Mouse (Mus musculus): ENCODE measurements around the gene Wfdc11. TPM values are rescaled to one million over a fixed set of nuclear protein-coding genes. Genes with fewer than 3 reads are reported as not detected.

Gene Wfdc11
- polyA plus RNA-seq (2012; rRNA removed; ENCODE audit: low replicate concordance), result not detected in 2 replicates

DNA sequence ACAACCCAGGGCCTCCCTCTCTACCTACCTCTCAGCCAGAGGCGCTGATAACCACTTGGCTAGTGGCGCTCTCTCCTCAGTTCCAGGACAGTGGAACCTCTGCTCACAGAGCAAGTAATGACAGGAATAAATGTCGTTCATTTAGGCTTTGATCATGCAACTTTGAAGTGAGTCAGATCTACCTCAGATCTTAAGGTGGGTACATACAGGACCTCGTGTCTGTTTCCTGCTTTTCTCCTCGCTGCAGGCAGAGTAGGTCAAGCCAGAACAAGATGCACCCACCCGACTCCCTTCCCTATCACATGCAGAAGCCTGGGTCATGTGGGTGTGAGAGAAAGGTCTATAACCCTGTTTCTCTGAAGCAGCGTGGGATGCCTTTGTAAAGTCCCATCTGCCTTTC, at the start of gene Wfdc11:
Wfdc11 (minus strand) TSS at position 101 of the 400 bp plus-strand sequence.

DNA sequence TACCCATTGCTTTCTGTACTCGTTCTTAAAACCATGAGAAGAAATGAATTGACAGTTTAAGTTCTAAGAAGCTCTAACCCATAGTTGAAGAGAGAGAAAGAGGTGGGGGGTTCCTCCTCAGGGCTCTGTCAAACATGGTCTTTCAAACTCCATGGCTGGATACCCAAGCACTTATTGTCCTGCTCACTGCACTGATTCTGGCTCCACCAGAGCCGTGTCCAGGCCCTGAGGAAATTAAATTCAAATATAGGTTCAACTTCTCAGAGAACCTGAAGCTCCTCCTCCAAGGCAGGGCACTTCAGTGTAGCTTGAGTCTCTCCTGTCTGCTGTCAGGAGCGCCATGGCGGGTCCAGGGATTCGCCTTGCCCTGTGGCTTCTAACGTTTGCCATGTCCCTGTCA, 41.1 kb upstream of the Wfdc11 start, which contains the start of gene Spint5:
Spint5 (plus strand) TSS at position 301 of the 400 bp plus-strand sequence.

DNA sequence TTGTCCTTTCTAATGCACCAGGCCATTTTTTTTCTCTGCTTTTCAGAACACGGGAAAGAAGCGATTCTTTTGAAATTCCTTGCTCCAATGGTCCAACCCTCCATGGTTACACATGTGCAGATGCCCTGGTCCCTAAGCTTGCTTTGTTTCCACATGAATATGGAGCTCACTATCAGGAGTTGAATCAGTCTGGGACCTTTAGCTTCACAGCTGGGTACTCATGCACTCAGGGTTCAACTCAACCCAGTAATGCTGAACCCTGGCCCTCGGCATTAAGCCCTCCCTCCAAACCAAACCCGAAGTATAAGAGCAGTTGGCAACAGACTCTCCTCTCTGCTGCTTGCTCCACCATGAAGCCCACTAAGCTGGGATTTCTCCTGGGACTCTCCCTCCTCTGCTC, 24.3 kb upstream of the Wfdc11 start, which contains the start of gene Spint4:
Spint4 (plus strand) TSS at position 301 of the 400 bp plus-strand sequence.

DNA sequence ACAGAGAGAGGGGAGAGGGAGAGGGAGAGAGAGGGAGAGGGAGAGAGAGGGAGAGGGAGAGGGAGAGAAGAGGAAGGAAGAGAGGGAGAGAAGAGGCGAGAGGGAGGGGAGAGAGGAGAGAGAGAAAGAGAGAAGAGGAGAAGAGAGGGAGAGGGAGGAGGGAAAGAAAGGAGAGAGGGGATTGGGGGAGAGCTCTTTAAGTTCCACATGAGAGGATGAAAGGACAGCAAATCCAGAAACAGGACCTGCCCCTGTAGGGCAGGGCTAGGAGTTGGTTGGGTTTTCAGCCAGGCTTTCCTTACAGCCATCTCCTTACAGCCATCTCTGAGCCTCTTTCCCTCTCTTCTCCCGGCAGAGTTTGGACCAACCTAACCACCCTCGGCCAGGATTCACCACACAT, 10.9 kb upstream of the Wfdc11 start, which contains the start of gene Wfdc13:
Wfdc13 (plus strand) TSS at position 301 of the 400 bp plus-strand sequence.

DNA sequence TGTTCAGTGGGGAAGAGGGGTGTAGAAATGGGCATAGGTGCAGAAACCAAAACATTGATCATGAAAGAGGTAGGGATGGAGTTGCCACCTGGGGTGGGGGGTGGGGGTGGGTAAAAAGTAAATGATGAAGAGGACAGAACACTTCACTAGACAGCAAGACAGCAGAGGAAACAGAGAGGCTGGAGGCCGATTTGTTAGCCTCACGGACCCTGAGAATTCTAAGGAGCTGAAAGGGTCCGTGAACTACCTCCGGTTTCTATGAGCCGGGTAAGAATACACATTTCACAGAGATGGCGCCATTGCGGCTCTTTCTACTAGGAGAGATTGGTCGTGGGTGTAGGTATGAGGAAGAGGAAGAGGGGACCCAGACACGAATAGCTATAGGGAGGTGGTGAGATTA, 17.4 kb downstream of the Wfdc11 start, which contains the start of gene Wfdc9:
Wfdc9 (minus strand) TSS at position 101 of the 400 bp plus-strand sequence.

DNA sequence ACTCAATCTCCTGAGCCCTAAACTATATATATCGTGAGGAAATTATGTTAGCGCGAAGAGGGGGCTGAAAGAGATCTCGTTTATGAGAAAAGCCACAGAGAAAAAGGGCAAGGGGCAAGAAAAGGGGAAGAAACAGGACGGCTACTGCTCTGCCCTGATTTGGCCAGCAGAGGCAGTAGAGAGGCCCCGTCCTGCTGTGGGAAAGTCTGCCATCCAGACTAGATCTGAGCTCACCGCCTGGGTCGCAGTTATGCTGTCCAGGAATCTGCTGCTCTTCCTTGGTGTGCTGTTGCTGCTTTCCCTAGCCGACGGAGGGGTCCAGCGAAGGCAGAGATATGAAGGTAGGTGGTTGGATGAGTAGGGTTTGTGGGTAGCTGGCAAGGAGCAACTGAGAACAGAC, 18.0 kb downstream of the Wfdc11 start, which contains the start of gene Wfdc10:
Wfdc10 (plus strand) TSS at position 189 of the 400 bp plus-strand sequence.

DNA sequence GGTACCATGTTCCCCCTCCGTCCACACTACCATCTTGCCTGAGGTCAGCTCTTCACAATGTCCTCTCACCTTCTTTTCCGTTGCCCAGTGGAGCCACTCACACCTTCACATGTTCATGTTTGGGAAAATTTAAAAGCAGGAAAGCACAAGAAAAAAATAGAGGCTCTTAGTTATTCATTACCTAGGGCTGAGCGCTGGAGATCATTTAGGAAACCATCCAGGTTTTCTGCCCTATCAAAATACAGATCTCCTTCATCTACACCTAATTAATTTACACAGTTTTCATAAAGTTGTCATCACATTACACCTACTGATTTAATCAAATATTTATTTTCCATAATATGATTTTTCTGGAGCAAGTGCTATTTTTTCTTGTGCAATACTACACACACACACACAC, 35.2 kb downstream of the Wfdc11 start, which contains the start of gene Wfdc16:
Wfdc16 (minus strand) TSS at position 101 of the 400 bp plus-strand sequence.

DNA sequence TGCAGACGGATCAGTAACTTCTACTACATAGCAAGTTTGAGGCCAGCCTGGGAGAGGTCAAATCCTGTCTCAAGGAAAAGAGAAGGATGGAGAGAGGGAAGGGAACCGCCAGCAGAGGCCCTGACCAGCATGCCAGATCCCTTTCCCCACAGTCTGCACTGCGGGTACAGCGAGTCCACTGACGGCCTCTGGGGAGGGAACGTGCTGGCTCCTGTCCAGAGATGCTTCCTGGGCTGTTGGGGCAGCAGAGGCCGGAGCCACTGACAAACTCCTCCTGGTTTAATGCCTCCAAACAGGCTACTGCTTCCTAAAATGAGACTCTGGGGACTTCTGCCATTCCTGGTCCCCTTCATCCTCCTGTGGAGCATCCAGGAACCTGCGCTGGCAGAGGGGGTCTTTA, 60.4 kb downstream of the Wfdc11 start, which contains the start of the genes Wfdc6b and Wfdc8:
Wfdc6b (plus strand) TSS at position 52 of the 400 bp plus-strand sequence.
Wfdc8 (minus strand) TSS at position 156 of the 400 bp plus-strand sequence.

Other genes starting within 250 kb of the Wfdc11 start
- 23.4 and 58.2 TPM in 2 replicates for gene Sdc4, start 230.2 kb downstream of the Wfdc11 start, polyA plus RNA-seq (2012; rRNA removed; ENCODE audit: low replicate concordance)
- gene Sys1, start 217.1 kb downstream of the Wfdc11 start, polyA plus RNA-seq (2012; rRNA removed; ENCODE audit: low replicate concordance), result 92.6 and 114 TPM in 2 replicates
- gene Gm20458, start 213.1 kb downstream of the Wfdc11 start, polyA plus RNA-seq (2012; rRNA removed; ENCODE audit: low replicate concordance), result 9.2 and 40.8 TPM in 2 replicates
- gene Trp53tg5, start 200.4 kb downstream of the Wfdc11 start, polyA plus RNA-seq (2012; rRNA removed; ENCODE audit: low replicate concordance), result not detected in 2 replicates
- gene Dbndd2, start 188.0 kb downstream of the Wfdc11 start, polyA plus RNA-seq (2012; rRNA removed; ENCODE audit: low replicate concordance), result 55.8 and 81.1 TPM in 2 replicates
- gene Pigt, start 176.6 kb downstream of the Wfdc11 start, polyA plus RNA-seq (2012; rRNA removed; ENCODE audit: low replicate concordance), result 101 and 156 TPM in 2 replicates
- gene Wfdc2, start 111.7 kb downstream of the Wfdc11 start, polyA plus RNA-seq (2012; rRNA removed; ENCODE audit: low replicate concordance), result 0.20 and 463 TPM in 2 replicates
- gene Spint3, start 100.6 kb downstream of the Wfdc11 start, polyA plus RNA-seq (2012; rRNA removed; ENCODE audit: low replicate concordance), result 0.57 TPM in 1 of 2 replicates, not detected in the other
- 0.18 TPM in 1 of 2 replicates, not detected in the other for gene Wfdc6a, start 88.6 kb downstream of the Wfdc11 start, polyA plus RNA-seq (2012; rRNA removed; ENCODE audit: low replicate concordance)
- 0.98 TPM in 1 of 2 replicates, not detected in the other for gene Eppin, start 80.5 kb downstream of the Wfdc11 start, polyA plus RNA-seq (2012; rRNA removed; ENCODE audit: low replicate concordance)
- gene Wfdc6b, start 60.6 kb downstream of the Wfdc11 start, polyA plus RNA-seq (2012; rRNA removed; ENCODE audit: low replicate concordance), result 0.24 TPM in 1 of 2 replicates, not detected in the other
- 0.62 TPM in 1 of 2 replicates, not detected in the other for gene Wfdc8, start 60.5 kb downstream of the Wfdc11 start, polyA plus RNA-seq (2012; rRNA removed; ENCODE audit: low replicate concordance)
- 0.76 TPM in 1 of 2 replicates, not detected in the other for gene Wfdc16, start 35.3 kb downstream of the Wfdc11 start, polyA plus RNA-seq (2012; rRNA removed; ENCODE audit: low replicate concordance)
- 1.4 and 18.5 TPM in 2 replicates for gene Wfdc10, start 18.0 kb downstream of the Wfdc11 start, polyA plus RNA-seq (2012; rRNA removed; ENCODE audit: low replicate concordance)
- gene Wfdc9, start 17.5 kb downstream of the Wfdc11 start, polyA plus RNA-seq (2012; rRNA removed; ENCODE audit: low replicate concordance), result 0.30 TPM in 1 of 2 replicates, not detected in the other
- 0.11 and 2.3 TPM in 2 replicates for gene Wfdc13, start 11.0 kb upstream of the Wfdc11 start, polyA plus RNA-seq (2012; rRNA removed; ENCODE audit: low replicate concordance)
- gene Spint4, start 24.4 kb upstream of the Wfdc11 start, polyA plus RNA-seq (2012; rRNA removed; ENCODE audit: low replicate concordance), result not detected in 2 replicates
- not detected in 2 replicates for gene Spint5, start 41.2 kb upstream of the Wfdc11 start, polyA plus RNA-seq (2012; rRNA removed; ENCODE audit: low replicate concordance)
- gene Wfdc3, start 71.8 kb upstream of the Wfdc11 start, polyA plus RNA-seq (2012; rRNA removed; ENCODE audit: low replicate concordance), result 0.32 and 2.2 TPM in 2 replicates
- 17.5 and 56.8 TPM in 2 replicates for gene Dnttip1, start 71.9 kb upstream of the Wfdc11 start, polyA plus RNA-seq (2012; rRNA removed; ENCODE audit: low replicate concordance)
- gene Ube2c, start 95.8 kb upstream of the Wfdc11 start, polyA plus RNA-seq (2012; rRNA removed; ENCODE audit: low replicate concordance), result 17.6 and 48.9 TPM in 2 replicates
- 1.2 and 1.9 TPM in 2 replicates for gene Tnnc2, start 105.9 kb upstream of the Wfdc11 start, polyA plus RNA-seq (2012; rRNA removed; ENCODE audit: low replicate concordance)
- 42.9 and 43.3 TPM in 2 replicates for gene Snx21, start 111.7 kb upstream of the Wfdc11 start, polyA plus RNA-seq (2012; rRNA removed; ENCODE audit: low replicate concordance)
- gene Acot8, start 130.8 kb upstream of the Wfdc11 start, polyA plus RNA-seq (2012; rRNA removed; ENCODE audit: low replicate concordance), result 34.8 and 35.5 TPM in 2 replicates
- gene Zswim3, start 131.0 kb upstream of the Wfdc11 start, polyA plus RNA-seq (2012; rRNA removed; ENCODE audit: low replicate concordance), result 3.8 and 4.6 TPM in 2 replicates
- 10.9 and 14.6 TPM in 2 replicates for gene Zswim1, start 148.6 kb upstream of the Wfdc11 start, polyA plus RNA-seq (2012; rRNA removed; ENCODE audit: low replicate concordance)
- 0.16 and 0.33 TPM in 2 replicates for gene Spata25, start 154.4 kb upstream of the Wfdc11 start, polyA plus RNA-seq (2012; rRNA removed; ENCODE audit: low replicate concordance)
- 400 and 457 TPM in 2 replicates for gene Ctsa, start 158.8 kb upstream of the Wfdc11 start, polyA plus RNA-seq (2012; rRNA removed; ENCODE audit: low replicate concordance)
- 11.6 and 15.4 TPM in 2 replicates for gene Neurl2, start 159.4 kb upstream of the Wfdc11 start, polyA plus RNA-seq (2012; rRNA removed; ENCODE audit: low replicate concordance)
- 463 and 530 TPM in 2 replicates for gene Pltp, start 183.6 kb upstream of the Wfdc11 start, polyA plus RNA-seq (2012; rRNA removed; ENCODE audit: low replicate concordance)
- gene Pcif1, start 205.2 kb upstream of the Wfdc11 start, polyA plus RNA-seq (2012; rRNA removed; ENCODE audit: low replicate concordance), result 33.5 and 43.1 TPM in 2 replicates
- gene Zfp335, start 237.7 kb upstream of the Wfdc11 start, polyA plus RNA-seq (2012; rRNA removed; ENCODE audit: low replicate concordance), result 23.1 and 35.5 TPM in 2 replicates